Mouse (Mus musculus) ES-E14 (cell line): ENCODE measurements around the gene Gfpt1.

Experiments used
- CHD2 ChIP-seq: IDR thresholded peaks from 2 replicates; pipeline ENCODE4 v1.6.1; 2014; ENCODE audit warnings: mild to moderate bottlenecking, low read depth, low read length, inconsistent platforms
- HCFC1 ChIP-seq: IDR thresholded peaks from 2 replicates; pipeline ENCODE4 v1.6.1; 2012; ENCODE audit warnings: low read length, inconsistent platforms, borderline replicate concordance; ENCODE audit not compliant: insufficient read depth
- MAFK ChIP-seq: IDR thresholded peaks from 2 replicates; pipeline ENCODE4 v1.6.1; 2014; ENCODE audit warnings: mild to moderate bottlenecking, low read depth, low read length, inconsistent platforms; ENCODE audit not compliant: insufficient read depth
- ZC3H11A ChIP-seq: IDR thresholded peaks from 2 replicates; pipeline ENCODE4 v1.6.1; 2012; ENCODE audit warnings: low read depth, mild to moderate bottlenecking, inconsistent platforms, low read length, borderline replicate concordance
- ZNF384 ChIP-seq: IDR thresholded peaks from 2 replicates; pipeline ENCODE4 v1.6.1; 2012; ENCODE audit warnings: low read depth, low read length, inconsistent platforms

DNA sequence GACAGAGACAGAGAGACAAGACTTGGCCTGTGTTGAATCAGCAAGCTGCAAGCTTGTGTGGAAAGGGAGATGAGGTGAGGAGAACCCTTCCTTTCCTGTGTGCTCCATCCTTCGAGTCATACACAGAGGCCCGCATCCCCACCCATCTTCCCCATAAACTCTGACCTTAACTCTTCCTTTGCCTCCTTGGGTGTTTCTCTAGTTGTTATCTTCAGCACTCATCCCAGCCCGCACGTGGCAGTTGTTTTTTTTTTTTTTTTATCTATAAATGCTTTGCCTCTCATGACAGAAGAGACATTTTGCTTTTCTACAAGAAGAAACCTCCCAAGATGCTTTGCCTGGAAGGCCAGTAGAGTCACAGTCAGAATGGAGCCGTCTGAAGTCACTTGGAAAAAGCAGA is 95.8 kb downstream of the Gfpt1 start:
- no peak for TF ChIP-seq ZNF384
- TF ChIP-seq MAFK, result no peak
- TF ChIP-seq CHD2, result no peak
- no peak for TF ChIP-seq ZC3H11A
- TF ChIP-seq HCFC1, result no peak
